Mouse (Mus musculus): Measurements from ENCODE around the gene Dnah2. TPM values are rescaled to one million over a fixed set of nuclear protein-coding genes. Genes with fewer than 3 reads are reported as not detected.
"Not testable (repeated sequence)": the region's sequence is repeated elsewhere in the genome, so short reads cannot be mapped to it uniquely, and the experiment has no call there.

Gene Dnah2
- polyA plus RNA-seq, 1 experiment from 2014 or later = 6.9 TPM

GRCm38 (mm10) chr11:69395634-69396373 is 153.1 kb downstream of the Dnah2 start:
- ATAC-seq (ENCODE audit: low read depth) = peak; percentile 91
- peak overlapping the region; percentile 99 for H3K27ac ChIP-seq (ENCODE audit: low read depth, low read length)
- H3K4me1 ChIP-seq (ENCODE audit: control insufficient read depth, insufficient read depth, low read length) = peaks cover 11% of the 10 kb centered on the region; the same call in 1 of the 2 replicates
- H3K27me3 ChIP-seq (ENCODE audit: control insufficient read depth, insufficient read depth, low read length) = no peaks in the 10 kb centered on the region
- peak overlapping the region; percentile 78 for H3K9ac ChIP-seq (replicated peaks; ENCODE audit: low read depth, low read length)
- no peaks in the 10 kb centered on the region for H3K9me3 ChIP-seq (ENCODE audit: control insufficient read depth, low read length)
- peak overlapping the region; percentile 64 for H3K4me3 ChIP-seq (ENCODE audit: low read depth, low read length)
- WGBS = under 1% methylated on average over 48 of the region's 48 CpGs
- peaks cover 12% of the 10 kb centered on the region for H3K36me3 ChIP-seq (ENCODE audit: control insufficient read depth, insufficient read depth, low read length)
- H3K4me2 ChIP-seq (ENCODE audit: low read depth, low read length) = peak overlapping the region; percentile 88

GRCm38 (mm10) chr11:69395235-69395633 is 153.7 kb downstream of the Dnah2 start, which contains the start of the genes Naa38 and Cyb5d1:
Naa38 (plus strand) TSS chr11:69395487.
Cyb5d1 (minus strand) TSS chr11:69395631.
- ATAC-seq (ENCODE audit: low read depth) = peak; percentile 81
- not testable (repeated sequence) for H3K27me3 ChIP-seq (ENCODE audit: control insufficient read depth, insufficient read depth, low read length); H3K36me3 ChIP-seq (ENCODE audit: control insufficient read depth, insufficient read depth, low read length); H3K9me3 ChIP-seq (ENCODE audit: control insufficient read depth, low read length)
- Histone ChIP-seq H3K4me1 (ENCODE audit: control insufficient read depth, insufficient read depth, low read length) (peaks cover 11% of the 10 kb centered on the region; the same call in 1 of the 2 replicates), H3K4me3 (ENCODE audit: low read depth, low read length) (peak within 1 kb of the TSS; percentile 64), H3K9ac (replicated peaks; ENCODE audit: low read depth, low read length) (peak within 1 kb of the TSS; percentile 78), H3K27ac (ENCODE audit: low read depth, low read length) (peak within 1 kb of the TSS; percentile 99), H3K4me2 (ENCODE audit: low read depth, low read length) (peak within 1 kb of the TSS; percentile 88)
- under 1% methylated on average over 20 of the region's 24 CpGs for WGBS

- WGBS = 2% methylated on average over 31 of the region's 31 CpGs
- Histone ChIP-seq H3K4me3 (ENCODE audit: low read depth, low read length) (peak overlapping the region; percentile 64), H3K27ac (ENCODE audit: low read depth, low read length) (peak overlapping the region; percentile 99; the same call in 1 of the 2 replicates), H3K4me1 (ENCODE audit: control insufficient read depth, insufficient read depth, low read length) (peaks cover 11% of the 10 kb centered on the region; the same call in 1 of the 2 replicates), H3K9ac (replicated peaks; ENCODE audit: low read depth, low read length) (peak overlapping the region; percentile 78), H3K4me2 (ENCODE audit: low read depth, low read length) (peak overlapping the region; percentile 88)
- H3K27me3 ChIP-seq (ENCODE audit: control insufficient read depth, insufficient read depth, low read length); H3K9me3 ChIP-seq (ENCODE audit: control insufficient read depth, low read length); ATAC-seq (ENCODE audit: low read depth); H3K36me3 ChIP-seq (ENCODE audit: control insufficient read depth, insufficient read depth, low read length): not testable (repeated sequence)
Observed at GRCm38 (mm10) chr11:69394591-69395167, 154.2 kb downstream of the Dnah2 start.

- peaks cover 5% of the 10 kb centered on the region; the same call in 1 of the 2 replicates for H3K4me1 ChIP-seq (ENCODE audit: control insufficient read depth, insufficient read depth, low read length)
- no peak overlapping the region for H3K27ac ChIP-seq (ENCODE audit: low read depth, low read length)
- H3K4me3 ChIP-seq (ENCODE audit: low read depth, low read length) = no peak overlapping the region
- no peaks in the 10 kb centered on the region for H3K9me3 ChIP-seq (ENCODE audit: control insufficient read depth, low read length)
- peak; percentile 50; the same call in 1 of the 2 replicates for ATAC-seq (ENCODE audit: low read depth)
- H3K4me2 ChIP-seq (ENCODE audit: low read depth, low read length) = no peak overlapping the region
- H3K9ac ChIP-seq (replicated peaks; ENCODE audit: low read depth, low read length) = no peak overlapping the region
- no peaks in the 10 kb centered on the region for H3K36me3 ChIP-seq (ENCODE audit: control insufficient read depth, insufficient read depth, low read length)
- no peaks in the 10 kb centered on the region for H3K27me3 ChIP-seq (ENCODE audit: control insufficient read depth, insufficient read depth, low read length)
- 52% methylated on average over 10 of the region's 10 CpGs for WGBS
Observed at GRCm38 (mm10) chr11:69390400-69391034, 158.4 kb downstream of the Dnah2 start.

- 64% methylated on average over 14 of the region's 14 CpGs for WGBS
- Histone ChIP-seq H3K4me2 (ENCODE audit: low read depth, low read length) (no peak overlapping the region), H3K9ac (replicated peaks; ENCODE audit: low read depth, low read length) (no peak overlapping the region)
Observed at GRCm38 (mm10) chr11:69389531-69390399, 159.1 kb downstream of the Dnah2 start.

GRCm38 (mm10) chr11:69388680-69389079 is 160.2 kb downstream of the Dnah2 start:
- no peak for ATAC-seq (ENCODE audit: low read depth)
- WGBS = 97% methylated on average over 4 of the region's 4 CpGs
- H3K27ac ChIP-seq (ENCODE audit: low read depth, low read length) = no peak overlapping the region
- no peak overlapping the region for H3K4me2 ChIP-seq (ENCODE audit: low read depth, low read length)
- H3K36me3 ChIP-seq (ENCODE audit: control insufficient read depth, insufficient read depth, low read length) = no peaks in the 10 kb centered on the region
- no peak overlapping the region for H3K4me3 ChIP-seq (ENCODE audit: low read depth, low read length)
- H3K4me1 ChIP-seq (ENCODE audit: control insufficient read depth, insufficient read depth, low read length) = no peaks in the 10 kb centered on the region
- H3K27me3 ChIP-seq (ENCODE audit: control insufficient read depth, insufficient read depth, low read length) = no peaks in the 10 kb centered on the region
- H3K9ac ChIP-seq (replicated peaks; ENCODE audit: low read depth, low read length) = no peak overlapping the region
- no peaks in the 10 kb centered on the region for H3K9me3 ChIP-seq (ENCODE audit: control insufficient read depth, low read length)

More at GRCm38 (mm10) chr11:69389531-69390399, 159.1 kb downstream of the Dnah2 start:
- H3K4me1 ChIP-seq (ENCODE audit: control insufficient read depth, insufficient read depth, low read length) = peaks cover 5% of the 10 kb centered on the region; the same call in 1 of the 2 replicates
- H3K36me3 ChIP-seq (ENCODE audit: control insufficient read depth, insufficient read depth, low read length) = no peaks in the 10 kb centered on the region
- H3K9me3 ChIP-seq (ENCODE audit: control insufficient read depth, low read length) = no peaks in the 10 kb centered on the region
- no peaks in the 10 kb centered on the region for H3K27me3 ChIP-seq (ENCODE audit: control insufficient read depth, insufficient read depth, low read length)
- ATAC-seq (ENCODE audit: low read depth) = no peak; the same call in 1 of the 2 replicates
- no peak overlapping the region for H3K4me3 ChIP-seq (ENCODE audit: low read depth, low read length)
- H3K27ac ChIP-seq (ENCODE audit: low read depth, low read length) = no peak overlapping the region

GRCm38 (mm10) chr11:69386758-69387157 is 162.2 kb downstream of the Dnah2 start:
- Histone ChIP-seq H3K4me3 (ENCODE audit: low read depth, low read length) (no peak overlapping the region), H3K27me3 (ENCODE audit: control insufficient read depth, insufficient read depth, low read length) (no peaks in the 10 kb centered on the region), H3K4me1 (ENCODE audit: control insufficient read depth, insufficient read depth, low read length) (no peaks in the 10 kb centered on the region), H3K9ac (replicated peaks; ENCODE audit: low read depth, low read length) (no peak overlapping the region), H3K27ac (ENCODE audit: low read depth, low read length) (no peak overlapping the region), H3K36me3 (ENCODE audit: control insufficient read depth, insufficient read depth, low read length) (no peaks in the 10 kb centered on the region), H3K9me3 (ENCODE audit: control insufficient read depth, low read length) (no peaks in the 10 kb centered on the region), H3K4me2 (ENCODE audit: low read depth, low read length) (no peak overlapping the region)
- 85% methylated on average over 7 of the region's 7 CpGs for WGBS
- no peak for ATAC-seq (ENCODE audit: low read depth)

- H3K27ac ChIP-seq (ENCODE audit: low read depth, low read length) = no peak overlapping the region
- no peaks in the 10 kb centered on the region for H3K36me3 ChIP-seq (ENCODE audit: control insufficient read depth, insufficient read depth, low read length)
- no peak overlapping the region for H3K9ac ChIP-seq (replicated peaks; ENCODE audit: low read depth, low read length)
- H3K27me3 ChIP-seq (ENCODE audit: control insufficient read depth, insufficient read depth, low read length) = no peaks in the 10 kb centered on the region
- H3K4me2 ChIP-seq (ENCODE audit: low read depth, low read length) = no peak overlapping the region
- no peak overlapping the region for H3K4me3 ChIP-seq (ENCODE audit: low read depth, low read length)
- H3K4me1 ChIP-seq (ENCODE audit: control insufficient read depth, insufficient read depth, low read length) = no peaks in the 10 kb centered on the region
- WGBS = 81% methylated on average over 6 of the region's 6 CpGs
- H3K9me3 ChIP-seq (ENCODE audit: control insufficient read depth, low read length) = no peaks in the 10 kb centered on the region
- no peak for ATAC-seq (ENCODE audit: low read depth)
Observed at GRCm38 (mm10) chr11:69384979-69385378, 163.9 kb downstream of the Dnah2 start.
